Mouse (Mus musculus) olfactory bulb, adult 2 months (tissue): ENCODE results near the gene Nisch.

Experiments used
- CTCF ChIP-seq: fragments of 200-500 bp; IDR thresholded peaks from 2 replicates; pipeline ENCODE4 v1.5.1; 2012; ENCODE audit warnings: low read depth, mild to moderate bottlenecking, low read length, moderate library complexity; ENCODE audit not compliant: insufficient read depth
- POLR2A ChIP-seq: fragments of 200-500 bp; IDR thresholded peaks from 2 replicates; pipeline ENCODE4 v1.6.1; 2012; ENCODE audit warnings: mild to moderate bottlenecking, low read depth, low read length, moderate library complexity; ENCODE audit not compliant: insufficient read depth

GRCm38 (mm10) chr14:31212499-31212898 lies 4.2 kb downstream of the Nisch start:
- no peak for TF ChIP-seq POLR2A
- TF ChIP-seq CTCF: no peak
